Mouse (Mus musculus): Measurements from ENCODE around the gene Gm14403. TPM values are rescaled to one million over a fixed set of nuclear protein-coding genes. Genes with fewer than 3 reads are reported as not detected.
A peak's percentile ranks its signal among the peaks of the same experiment; 100 is the strongest.
"Not testable (repeated sequence)": the region's sequence is repeated elsewhere in the genome, so short reads cannot be mapped to it uniquely, and the experiment has no call there.

Gm14403 gene
- total RNA-seq (2021): 10 to 100 TPM; 54.7 to 58.7 TPM
- long read RNA-seq, experiment 1, partial matches to known transcripts: 8 of 32 reads
- long read RNA-seq, experiment 1, other reads (novel, unspliced or antisense): 22 of 32 reads
- long read RNA-seq, experiment 2, partial matches to known transcripts: 7 of 21 reads
- long read RNA-seq, experiment 2, other reads (novel, unspliced or antisense): 12 of 21 reads

GRCm38 (mm10) chr2:177498067-177498466 is at the start of gene Gm14403:
Gene Gm14403 (plus strand): TSS chr2:177498215.
- DNase-seq: peak; percentile 44 to 54
- intact Hi-C loops (cut with DNase I): not testable (repeated sequence)

- DNase-seq: peak; percentile 25 to 41
- intact Hi-C loops (cut with DNase I): not testable (repeated sequence)
These were observed 33.3 kb upstream of the Gm14403 start, which contains the start of gene Zfp970 for GRCm38 (mm10) chr2:177464676-177465075. Gene Zfp970 (plus strand): TSS chr2:177464733.

- DNase-seq; intact Hi-C loops (cut with DNase I): not testable (repeated sequence)
These were observed 29.8 kb upstream of the Gm14403 start for GRCm38 (mm10) chr2:177468222-177468621.

GRCm38 (mm10) chr2:177472261-177472660 is 25.8 kb upstream of the Gm14403 start:
- DNase-seq: peak in 1 of 2 experiments; percentile 33
- intact Hi-C loops (cut with DNase I): not testable (repeated sequence)

GRCm38 (mm10) chr2:177481971-177482370 is 16.0 kb upstream of the Gm14403 start:
- intact Hi-C loops (cut with DNase I); DNase-seq: not testable (repeated sequence)

GRCm38 (mm10) chr2:177483238-177483948 is 14.6 kb upstream of the Gm14403 start:
- intact Hi-C loops (cut with DNase I); DNase-seq: not testable (repeated sequence)

GRCm38 (mm10) chr2:177499182-177499581 is 1.2 kb downstream of the Gm14403 start:
- DNase-seq; intact Hi-C loops (cut with DNase I): not testable (repeated sequence)

GRCm38 (mm10) chr2:177505211-177505719 is 7.2 kb downstream of the Gm14403 start:
- DNase-seq; intact Hi-C loops (cut with DNase I): not testable (repeated sequence)

GRCm38 (mm10) chr2:177511381-177511780 is 13.4 kb downstream of the Gm14403 start:
- DNase-seq; intact Hi-C loops (cut with DNase I): not testable (repeated sequence)

- intact Hi-C loops (cut with DNase I); DNase-seq: not testable (repeated sequence)
These were observed 14.0 kb downstream of the Gm14403 start for GRCm38 (mm10) chr2:177511972-177512371.

- intact Hi-C loops (cut with DNase I); DNase-seq: not testable (repeated sequence)
These were observed 16.0 kb downstream of the Gm14403 start for GRCm38 (mm10) chr2:177513991-177514479.

- intact Hi-C loops (cut with DNase I); DNase-seq: not testable (repeated sequence)
These were observed 19.7 kb downstream of the Gm14403 start for GRCm38 (mm10) chr2:177517746-177518145.

- DNase-seq; intact Hi-C loops (cut with DNase I): not testable (repeated sequence)
These were observed 20.3 kb downstream of the Gm14403 start for GRCm38 (mm10) chr2:177518354-177518753.

- DNase-seq; intact Hi-C loops (cut with DNase I): not testable (repeated sequence)
These were observed 20.9 kb downstream of the Gm14403 start for GRCm38 (mm10) chr2:177518960-177519359.

GRCm38 (mm10) chr2:177520035-177520434 is 22.0 kb downstream of the Gm14403 start:
- no peak for DNase-seq
- intact Hi-C loops (cut with DNase I): loop anchor here (5.0 kb wide), 1 partner anchor 448 kb away; the partner anchor contains the start of gene Gm14401

GRCm38 (mm10) chr2:177523061-177523460 is 25.0 kb downstream of the Gm14403 start:
- intact Hi-C loops (cut with DNase I): loop anchor here (5.0 kb wide), 1 partner anchor 451 kb away; the partner anchor contains the start of gene Gm14401
- no peak for DNase-seq

GRCm38 (mm10) chr2:177523674-177524073 is 25.7 kb downstream of the Gm14403 start:
- intact Hi-C loops (cut with DNase I): loop anchor here (5.0 kb wide), 1 partner anchor 451 kb away; the partner anchor contains the start of gene Gm14401

GRCm38 (mm10) chr2:177524171-177524570 is 26.2 kb downstream of the Gm14403 start:
- not testable (repeated sequence) for DNase-seq
- intact Hi-C loops (cut with DNase I): loop anchor here (5.0 kb wide), 1 partner anchor 452 kb away; the partner anchor contains the start of gene Gm14401

More at GRCm38 (mm10) chr2:177523674-177524073, 25.7 kb downstream of the Gm14403 start:
- DNase-seq: not testable (repeated sequence)

GRCm38 (mm10) chr2:177535876-177536275 is 37.9 kb downstream of the Gm14403 start:
- DNase-seq: no peak
- intact Hi-C loops (cut with DNase I): no loop called here

GRCm38 (mm10) chr2:177537141-177537540 is 39.1 kb downstream of the Gm14403 start:
- intact Hi-C loops (cut with DNase I); DNase-seq: not testable (repeated sequence)

GRCm38 (mm10) chr2:177537717-177538116 is 39.7 kb downstream of the Gm14403 start:
- intact Hi-C loops (cut with DNase I); DNase-seq: not testable (repeated sequence)

Measured in heart, postnatal 14 days (tissue).